Mouse (Mus musculus): ENCODE results near the gene Smok3a. TPM values are rescaled to one million over a fixed set of nuclear protein-coding genes. Genes with fewer than 3 reads are reported as not detected.

The Smok3a gene
- polyA plus RNA-seq, 1 experiment from 2014 or later: not detected

DNA sequence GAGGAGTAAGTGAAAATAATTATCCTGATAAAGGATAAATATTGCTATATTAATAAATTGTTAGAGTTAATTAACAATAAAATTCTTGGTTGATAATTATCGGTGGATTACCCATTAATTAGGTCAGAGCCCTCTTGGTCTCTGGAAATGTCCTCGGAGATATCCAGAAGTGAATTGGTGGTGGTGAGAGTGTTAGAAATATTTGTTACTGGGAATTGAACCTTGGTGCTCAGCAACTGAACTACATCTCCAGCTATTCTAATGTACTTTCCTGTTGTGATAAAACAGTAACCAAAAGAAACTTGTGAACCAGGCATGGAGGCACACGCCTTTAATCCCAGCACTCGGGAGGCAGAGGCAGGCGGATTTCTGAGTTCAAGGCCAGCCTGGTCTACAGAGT lies 59.4 kb downstream of the Smok3a start:
- Histone ChIP-seq H3K9me3 (ENCODE audit: control insufficient read depth, low read length) (no peaks in the 10 kb centered on the region), H3K36me3 (ENCODE audit: control insufficient read depth, insufficient read depth, low read length) (no peaks in the 10 kb centered on the region), H3K27me3 (ENCODE audit: control insufficient read depth, insufficient read depth, low read length) (no peaks in the 10 kb centered on the region), H3K27ac (ENCODE audit: low read depth, low read length) (no peak overlapping the region), H3K4me3 (ENCODE audit: low read depth, low read length) (no peak overlapping the region), H3K4me1 (ENCODE audit: control insufficient read depth, insufficient read depth, low read length) (no peaks in the 10 kb centered on the region), H3K4me2 (ENCODE audit: low read depth) (no peak overlapping the region), H3K9ac (ENCODE audit: low read length) (no peak overlapping the region)
- 88% methylated on average over 5 of the region's 5 CpGs for WGBS
- DNase-seq (ENCODE audit: low spot score) (no peak), ATAC-seq (ENCODE audit: insufficient read depth, low FRiP score, low TSS enrichment) (no peak)

- Histone ChIP-seq H3K36me3 (ENCODE audit: control insufficient read depth, insufficient read depth, low read length) (no peaks in the 10 kb centered on the region), H3K4me1 (ENCODE audit: control insufficient read depth, insufficient read depth, low read length) (peaks cover 4% of the 10 kb centered on the region; the same call in 1 of the 2 replicates), H3K9ac (ENCODE audit: low read length) (no peak overlapping the region), H3K27me3 (ENCODE audit: control insufficient read depth, insufficient read depth, low read length) (no peaks in the 10 kb centered on the region), H3K27ac (ENCODE audit: low read depth, low read length) (no peak overlapping the region), H3K9me3 (ENCODE audit: control insufficient read depth, low read length) (no peaks in the 10 kb centered on the region), H3K4me3 (ENCODE audit: low read depth, low read length) (no peak overlapping the region), H3K4me2 (ENCODE audit: low read depth) (no peak overlapping the region)
- DNase-seq (ENCODE audit: low spot score) (no peak), ATAC-seq (ENCODE audit: insufficient read depth, low FRiP score, low TSS enrichment) (no peak)
- 84% methylated on average over 9 of the region's 9 CpGs for WGBS
Observed at GRCm38 (mm10) chr5:138081446-138081845, 60.4 kb downstream of the Smok3a start.

DNA sequence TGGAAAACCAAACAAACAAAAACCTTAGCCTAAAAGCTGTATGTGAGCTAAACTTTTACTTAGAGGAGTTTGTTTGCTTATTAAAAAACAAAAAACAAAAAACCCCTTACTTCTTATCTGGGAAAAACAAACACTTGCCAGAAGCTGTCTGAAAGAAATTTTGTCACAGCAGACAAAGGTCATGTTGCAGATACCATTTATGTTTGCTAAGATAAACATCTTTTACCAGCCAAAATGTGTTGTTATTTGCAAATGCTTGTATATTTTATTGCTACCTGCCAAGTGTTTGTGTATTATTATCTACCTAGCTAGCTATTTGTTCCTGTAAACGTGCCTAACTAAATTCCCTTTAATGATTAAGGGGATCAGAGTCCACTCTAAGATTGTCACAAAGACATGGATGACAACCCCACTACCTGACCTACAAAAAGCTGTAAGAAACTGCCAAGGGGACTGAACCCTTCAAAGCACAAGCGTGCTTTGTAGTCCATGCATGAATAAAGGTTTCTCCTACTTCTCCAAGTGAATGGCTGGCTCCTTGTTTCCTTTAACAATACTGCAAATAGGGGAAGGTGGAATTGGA lies 62.3 kb downstream of the Smok3a start:
- H3K4me3 ChIP-seq (ENCODE audit: low read depth, low read length): no peak overlapping the region
- no peak overlapping the region for H3K4me2 ChIP-seq (ENCODE audit: low read depth)
- H3K27me3 ChIP-seq (ENCODE audit: control insufficient read depth, insufficient read depth, low read length): no peaks in the 10 kb centered on the region
- no peaks in the 10 kb centered on the region for H3K9me3 ChIP-seq (ENCODE audit: control insufficient read depth, low read length)
- no peaks in the 10 kb centered on the region; the same call in none of the 2 replicates for H3K36me3 ChIP-seq (ENCODE audit: control insufficient read depth, insufficient read depth, low read length)
- ATAC-seq (ENCODE audit: insufficient read depth, low FRiP score, low TSS enrichment) (no peak), DNase-seq (ENCODE audit: low spot score) (no peak)
- 74% methylated on average over 2 of the region's 2 CpGs for WGBS
- no peak overlapping the region for H3K9ac ChIP-seq (ENCODE audit: low read length)
- peaks cover 4% of the 10 kb centered on the region; the same call in 1 of the 2 replicates for H3K4me1 ChIP-seq (ENCODE audit: control insufficient read depth, insufficient read depth, low read length)
- no peak overlapping the region for H3K27ac ChIP-seq (ENCODE audit: low read depth, low read length)

GRCm38 (mm10) chr5:138083936-138084335 lies 62.9 kb downstream of the Smok3a start:
- H3K9ac ChIP-seq (ENCODE audit: low read length): no peak overlapping the region
- 95% methylated on average over 2 of the region's 2 CpGs for WGBS
- H3K9me3 ChIP-seq (ENCODE audit: control insufficient read depth, low read length): no peaks in the 10 kb centered on the region
- H3K4me3 ChIP-seq (ENCODE audit: low read depth, low read length): no peak overlapping the region
- ATAC-seq (ENCODE audit: insufficient read depth, low FRiP score, low TSS enrichment) (no peak), DNase-seq (ENCODE audit: low spot score) (no peak)
- H3K36me3 ChIP-seq (ENCODE audit: control insufficient read depth, insufficient read depth, low read length): no peaks in the 10 kb centered on the region; the same call in none of the 2 replicates
- H3K27ac ChIP-seq (ENCODE audit: low read depth, low read length): no peak overlapping the region
- no peaks in the 10 kb centered on the region for H3K27me3 ChIP-seq (ENCODE audit: control insufficient read depth, insufficient read depth, low read length)
- H3K4me2 ChIP-seq (ENCODE audit: low read depth): no peak overlapping the region
- H3K4me1 ChIP-seq (ENCODE audit: control insufficient read depth, insufficient read depth, low read length): peaks cover 4% of the 10 kb centered on the region; the same call in 1 of the 2 replicates

Other genes starting within 250 kb of the Smok3a start
- gene Ppp1r35, start 242.4 kb upstream of the Smok3a start, polyA plus RNA-seq (2014; fragmentation: Nextera tagmentation; extraction: Ambion mirVana): 71.1 and 71.2 TPM in 2 replicates
- gene Mepce, start 233.6 kb upstream of the Smok3a start, polyA plus RNA-seq (2014; fragmentation: Nextera tagmentation; extraction: Ambion mirVana): 10.0 and 10.7 TPM in 2 replicates
- 11.4 and 11.5 TPM in 2 replicates for gene Zcwpw1, start 233.5 kb upstream of the Smok3a start, polyA plus RNA-seq (2014; fragmentation: Nextera tagmentation; extraction: Ambion mirVana)
- 0.33 and 0.84 TPM in 2 replicates for gene Pilra, start 185.0 kb upstream of the Smok3a start, polyA plus RNA-seq (2014; fragmentation: Nextera tagmentation; extraction: Ambion mirVana)
- not detected in 2 replicates for gene Pilrb1, start 163.2 kb upstream of the Smok3a start, polyA plus RNA-seq (2014; fragmentation: Nextera tagmentation; extraction: Ambion mirVana)
- not detected in 2 replicates for gene Pilrb2, start 149.4 kb upstream of the Smok3a start, polyA plus RNA-seq (2014; fragmentation: Nextera tagmentation; extraction: Ambion mirVana)
- gene Cyp3a13, start 99.6 kb upstream of the Smok3a start, polyA plus RNA-seq (2014; fragmentation: Nextera tagmentation; extraction: Ambion mirVana): 0.08 TPM in 1 of 2 replicates, not detected in the other
- gene Gjc3, start 58.2 kb upstream of the Smok3a start, polyA plus RNA-seq (2014; fragmentation: Nextera tagmentation; extraction: Ambion mirVana): 0.09 TPM in 1 of 2 replicates, not detected in the other
- not detected in 2 replicates for gene Azgp1, start 39.7 kb upstream of the Smok3a start, polyA plus RNA-seq (2014; fragmentation: Nextera tagmentation; extraction: Ambion mirVana)
- not detected in 2 replicates for gene Smok3b, start 168 bp downstream of the Smok3a start, polyA plus RNA-seq (2014; fragmentation: Nextera tagmentation; extraction: Ambion mirVana)
- gene Smok3c, start 31.9 kb downstream of the Smok3a start, polyA plus RNA-seq (2014; fragmentation: Nextera tagmentation; extraction: Ambion mirVana): not detected in 2 replicates
- 43.8 and 45.1 TPM in 2 replicates for gene Zkscan1, start 63.8 kb downstream of the Smok3a start, polyA plus RNA-seq (2014; fragmentation: Nextera tagmentation; extraction: Ambion mirVana)
- 126 and 128 TPM in 2 replicates for gene Zscan21, start 95.6 kb downstream of the Smok3a start, polyA plus RNA-seq (2014; fragmentation: Nextera tagmentation; extraction: Ambion mirVana)
- gene Zfp113, start 134.5 kb downstream of the Smok3a start, polyA plus RNA-seq (2014; fragmentation: Nextera tagmentation; extraction: Ambion mirVana): 25.5 and 27.8 TPM in 2 replicates
- 316 and 319 TPM in 2 replicates for gene Cops6, start 139.8 kb downstream of the Smok3a start, polyA plus RNA-seq (2014; fragmentation: Nextera tagmentation; extraction: Ambion mirVana)
- gene Ap4m1, start 150.7 kb downstream of the Smok3a start, polyA plus RNA-seq (2014; fragmentation: Nextera tagmentation; extraction: Ambion mirVana): 15.7 and 17.2 TPM in 2 replicates
- 272 and 282 TPM in 2 replicates for gene Mcm7, start 151.2 kb downstream of the Smok3a start, polyA plus RNA-seq (2014; fragmentation: Nextera tagmentation; extraction: Ambion mirVana)
- gene Taf6, start 166.2 kb downstream of the Smok3a start, polyA plus RNA-seq (2014; fragmentation: Nextera tagmentation; extraction: Ambion mirVana): 119 and 122 TPM in 2 replicates
- 48.4 and 53.8 TPM in 2 replicates for gene Cnpy4, start 166.2 kb downstream of the Smok3a start, polyA plus RNA-seq (2014; fragmentation: Nextera tagmentation; extraction: Ambion mirVana)
- 10.2 and 10.8 TPM in 2 replicates for gene Mblac1, start 173.1 kb downstream of the Smok3a start, polyA plus RNA-seq (2014; fragmentation: Nextera tagmentation; extraction: Ambion mirVana)
- not detected in 2 replicates for gene Nxpe5, start 204.6 kb downstream of the Smok3a start, polyA plus RNA-seq (2014; fragmentation: Nextera tagmentation; extraction: Ambion mirVana)
- gene Lamtor4, start 234.2 kb downstream of the Smok3a start, polyA plus RNA-seq (2014; fragmentation: Nextera tagmentation; extraction: Ambion mirVana): 51.9 and 53.5 TPM in 2 replicates
- gene BC037034, start 242.8 kb downstream of the Smok3a start, polyA plus RNA-seq (2014; fragmentation: Nextera tagmentation; extraction: Ambion mirVana): 9.1 and 9.5 TPM in 2 replicates

All from neural tube, embryonic 11.5 days (tissue).